Mouse (Mus musculus): ENCODE data around the gene Amn. TPM values are rescaled to one million over a fixed set of nuclear protein-coding genes. Genes with fewer than 3 reads are reported as not detected.

The Amn gene
- polyA plus RNA-seq (2015; fragmentation: Nextera tagmentation; extraction: Ambion mirVana), result 0.76 and 0.98 TPM in 2 replicates

DNA sequence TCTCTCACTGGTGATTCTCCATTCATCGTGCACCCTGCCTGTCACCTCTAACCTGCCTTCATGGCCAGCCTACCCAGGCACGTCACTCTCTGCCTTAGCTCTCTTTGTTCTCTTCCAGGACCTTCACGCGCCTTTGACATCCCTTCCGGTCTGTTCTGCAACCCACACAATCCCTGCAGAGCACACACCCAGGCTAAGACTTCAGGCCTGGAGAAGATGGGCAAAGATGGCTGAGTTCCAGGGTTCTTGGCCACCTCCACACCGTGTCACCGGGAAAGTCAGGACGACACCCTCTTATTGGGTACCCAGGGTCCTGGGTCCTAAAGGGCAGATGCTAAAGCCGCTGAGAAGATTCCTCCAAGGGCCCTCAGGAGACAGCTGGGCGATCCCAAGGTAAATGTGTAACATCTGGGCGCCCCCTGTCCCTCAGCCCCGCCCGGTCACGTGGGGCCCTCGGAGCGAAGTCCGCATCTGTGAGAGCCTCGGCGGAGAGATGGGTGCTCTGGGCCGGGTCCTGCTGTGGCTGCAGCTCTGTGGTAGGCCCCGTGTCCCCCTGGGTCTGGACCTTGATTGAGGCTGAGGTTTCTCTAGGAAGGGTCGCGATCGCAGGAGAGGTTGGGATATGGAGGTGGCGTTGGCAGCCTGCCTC, at the start of gene Amn:
Gene Amn, plus strand, starts transcription at position 467 of the 649 bp plus-strand sequence.
- H3K36me3 ChIP-seq (ENCODE audit: poor library complexity, severe bottlenecking), result no peaks in the 10 kb centered on the region
- peaks cover 21% of the 10 kb centered on the region for H3K4me1 ChIP-seq
- no peak for ATAC-seq
- H3K4me3 ChIP-seq, result no peak within 1 kb of the TSS
- no peak within 1 kb of the TSS for H3K9ac ChIP-seq
- no peak within 1 kb of the TSS for H3K27ac ChIP-seq
- H3K27me3 ChIP-seq, result peaks cover 71% of the 10 kb centered on the region
- 40% methylated on average over 25 of the region's 25 CpGs for WGBS
- H3K9me3 ChIP-seq (replicated peaks), result no peaks in the 10 kb centered on the region
- H3K4me2 ChIP-seq, result no peak within 1 kb of the TSS; the same call in 1 of the 2 replicates

DNA sequence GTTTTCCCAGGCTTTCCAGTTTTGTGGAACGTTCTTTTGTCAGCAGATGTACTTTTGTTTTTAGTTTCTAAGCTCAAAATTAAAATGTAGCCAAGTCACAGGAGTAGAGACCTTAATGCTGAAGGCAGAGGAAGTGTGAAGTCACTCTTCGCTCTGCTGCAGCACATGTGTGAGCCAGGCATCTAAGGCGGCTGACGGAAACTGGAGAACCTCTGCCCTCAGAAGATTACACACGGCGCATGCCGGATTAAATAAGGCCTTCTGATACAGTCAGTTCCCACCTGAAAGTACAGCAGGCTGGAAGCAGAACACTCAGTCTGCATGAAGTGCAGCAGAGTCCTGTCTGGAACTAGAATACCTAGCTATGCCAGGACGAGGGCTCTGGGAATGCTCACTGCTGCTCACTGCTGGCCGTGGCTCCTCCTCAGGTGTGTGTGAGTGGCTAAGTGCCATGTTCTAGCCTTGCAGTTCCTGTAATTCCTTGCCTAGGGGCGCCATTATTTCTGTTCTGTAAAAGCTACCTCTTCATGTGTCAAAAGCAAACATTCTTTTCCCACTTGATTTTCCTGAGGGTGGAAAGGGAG, 45.6 kb upstream of the Amn start:
- no peaks in the 10 kb centered on the region for H3K4me1 ChIP-seq
- no peaks in the 10 kb centered on the region for H3K27me3 ChIP-seq
- peaks cover 37% of the 10 kb centered on the region for H3K36me3 ChIP-seq (ENCODE audit: poor library complexity, severe bottlenecking)
- no peak overlapping the region for H3K9ac ChIP-seq
- WGBS, result 85% methylated on average over 10 of the region's 10 CpGs
- peaks cover 16% of the 10 kb centered on the region for H3K9me3 ChIP-seq (replicated peaks)
- ATAC-seq, result no peak
- H3K4me2 ChIP-seq, result no peak overlapping the region
- H3K27ac ChIP-seq, result peak overlapping the region; percentile 42; the same call in 1 of the 2 replicates
- no peak overlapping the region for H3K4me3 ChIP-seq

DNA sequence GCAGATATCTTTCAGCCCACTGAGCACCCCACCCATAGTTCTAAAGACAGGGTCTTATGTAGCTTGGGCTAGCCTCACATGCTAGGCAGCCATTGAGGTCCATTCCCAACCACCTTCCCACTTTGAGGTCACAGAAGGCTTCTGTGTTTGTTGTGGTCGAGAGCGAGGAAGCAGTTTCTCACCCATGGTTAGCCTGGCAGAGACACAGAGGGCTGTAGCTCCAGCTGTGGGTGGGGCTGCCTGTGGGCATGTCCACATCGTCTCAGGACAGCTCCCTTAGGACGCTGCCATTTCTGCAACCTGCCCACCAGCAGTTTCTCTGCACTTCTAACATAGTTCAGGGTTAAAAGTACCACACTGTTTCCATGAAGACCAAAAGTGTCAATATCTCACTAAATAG, 43.5 kb upstream of the Amn start:
- Histone ChIP-seq H3K27ac (no peak overlapping the region), H3K9ac (no peak overlapping the region), H3K4me3 (no peak overlapping the region), H3K36me3 (ENCODE audit: poor library complexity, severe bottlenecking) (peaks cover 16% of the 10 kb centered on the region), H3K4me1 (no peaks in the 10 kb centered on the region), H3K9me3 (replicated peaks) (peaks cover 2% of the 10 kb centered on the region; the same call in 1 of the 2 replicates), H3K4me2 (no peak overlapping the region), H3K27me3 (no peaks in the 10 kb centered on the region)
- no peak for ATAC-seq
- 83% methylated on average over 4 of the region's 4 CpGs for WGBS

DNA sequence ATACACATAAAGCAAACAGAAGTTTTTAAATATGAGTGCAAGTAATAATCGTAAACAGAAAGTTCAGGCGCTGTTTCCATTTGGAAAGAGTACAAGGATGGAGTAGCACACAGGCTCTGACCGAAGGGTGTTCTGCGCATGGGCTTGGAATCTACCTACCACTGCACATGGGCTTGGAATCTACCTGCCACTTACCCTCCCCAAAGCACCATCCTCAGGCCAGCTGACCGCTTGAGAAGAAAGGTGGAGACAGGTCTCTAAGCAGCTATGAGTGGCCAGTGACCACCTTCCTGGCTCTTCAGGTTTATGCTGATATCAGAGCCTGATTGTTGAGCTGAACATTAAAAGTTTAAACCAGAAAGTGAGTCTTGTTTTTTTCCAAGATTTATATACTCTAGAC, 42.4 kb upstream of the Amn start:
- Histone ChIP-seq H3K9ac (no peak overlapping the region), H3K4me3 (no peak overlapping the region), H3K4me1 (no peaks in the 10 kb centered on the region), H3K27me3 (no peaks in the 10 kb centered on the region), H3K9me3 (replicated peaks) (no peaks in the 10 kb centered on the region), H3K36me3 (ENCODE audit: poor library complexity, severe bottlenecking) (0 out of 2 replicates have a peak, but pooled peaks cover 8% of the 10 kb centered on the region), H3K4me2 (no peak overlapping the region), H3K27ac (no peak overlapping the region)
- WGBS, result over 99% methylated on average over 5 of the region's 5 CpGs
- no peak for ATAC-seq

DNA sequence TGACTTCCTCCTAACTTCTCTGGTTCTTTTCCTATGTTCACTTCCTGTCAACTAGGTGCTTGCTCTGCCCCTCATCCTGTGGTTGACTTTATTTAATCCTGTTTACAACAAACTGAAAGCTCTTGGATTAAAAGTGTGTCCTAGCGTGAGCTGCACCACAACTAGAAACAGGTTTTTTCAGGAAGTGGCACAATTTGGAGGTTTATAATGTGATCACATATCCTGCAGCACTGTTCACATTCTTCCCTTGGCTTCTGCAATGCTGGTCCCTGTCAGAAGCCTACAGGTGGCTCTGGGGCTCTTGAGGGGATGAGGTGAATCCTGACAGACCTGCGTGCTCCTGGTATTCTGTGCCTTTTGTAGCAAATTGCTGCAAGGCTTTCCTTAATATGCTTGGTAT, 40.1 kb upstream of the Amn start:
- WGBS, result 95% methylated on average over 2 of the region's 2 CpGs
- no peak for ATAC-seq

DNA sequence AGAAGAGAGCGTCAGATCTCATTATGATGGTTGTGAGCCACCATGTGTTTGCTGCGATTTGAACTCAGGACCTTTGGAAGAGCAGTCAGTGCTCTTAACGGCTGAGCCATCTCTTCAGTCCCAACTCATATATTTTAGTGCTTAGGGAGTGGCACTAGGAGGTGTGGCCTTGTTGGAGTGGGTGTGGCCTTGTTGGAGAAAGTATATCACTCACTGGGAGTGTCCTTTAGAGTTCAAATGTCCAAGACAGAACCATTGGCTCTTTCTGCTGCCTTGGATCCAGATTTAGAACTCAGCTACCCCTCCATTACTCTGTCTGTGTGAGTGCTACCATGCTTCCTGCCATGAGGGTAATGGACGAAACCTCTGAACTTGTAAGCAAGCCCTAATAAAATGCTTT, 37.1 kb upstream of the Amn start:
- Histone ChIP-seq H3K4me3 (no peak overlapping the region), H3K27ac (no peak overlapping the region), H3K27me3 (no peaks in the 10 kb centered on the region), H3K4me2 (no peak overlapping the region), H3K4me1 (peaks cover 8% of the 10 kb centered on the region), H3K36me3 (ENCODE audit: poor library complexity, severe bottlenecking) (peaks cover 31% of the 10 kb centered on the region), H3K9ac (no peak overlapping the region), H3K9me3 (replicated peaks) (no peaks in the 10 kb centered on the region)
- no peak for ATAC-seq
- 93% methylated on average over 4 of the region's 4 CpGs for WGBS

More for the DNA sequence above, 40.1 kb upstream of the Amn start:
- Histone ChIP-seq H3K4me2 (no peak overlapping the region), H3K27me3 (no peaks in the 10 kb centered on the region), H3K27ac (no peak overlapping the region; the same call in 1 of the 2 replicates), H3K36me3 (ENCODE audit: poor library complexity, severe bottlenecking) (peaks cover 19% of the 10 kb centered on the region; the same call in 1 of the 2 replicates), H3K9me3 (replicated peaks) (no peaks in the 10 kb centered on the region), H3K9ac (no peak overlapping the region), H3K4me3 (no peak overlapping the region), H3K4me1 (no peaks in the 10 kb centered on the region)

DNA sequence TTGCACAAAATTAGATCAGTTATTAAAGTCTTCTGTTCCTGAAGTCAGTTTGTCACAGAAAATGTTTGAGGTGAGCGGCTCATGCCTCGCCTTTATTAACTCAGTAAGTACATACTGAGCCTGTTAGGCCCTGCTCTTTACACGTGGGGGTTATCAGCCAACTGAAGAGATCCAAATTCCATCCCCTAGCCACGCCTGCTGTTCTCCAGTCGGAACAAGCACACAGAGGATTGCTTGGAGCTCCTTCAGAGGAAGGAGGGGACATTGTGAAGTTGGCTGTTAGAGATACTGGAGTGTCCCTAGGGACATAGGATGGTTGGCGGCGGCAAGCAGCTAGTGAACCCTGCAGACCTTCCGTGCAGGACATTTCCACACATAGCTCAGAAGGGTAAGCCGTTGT, 36.5 kb upstream of the Amn start:
- H3K27me3 ChIP-seq, result no peaks in the 10 kb centered on the region
- no peak for ATAC-seq
- H3K4me1 ChIP-seq, result peaks cover 9% of the 10 kb centered on the region
- 91% methylated on average over 9 of the region's 9 CpGs for WGBS
- no peak overlapping the region for H3K4me3 ChIP-seq
- no peaks in the 10 kb centered on the region for H3K9me3 ChIP-seq (replicated peaks)
- no peak overlapping the region for H3K4me2 ChIP-seq
- H3K27ac ChIP-seq, result no peak overlapping the region
- H3K36me3 ChIP-seq (ENCODE audit: poor library complexity, severe bottlenecking), result peaks cover 37% of the 10 kb centered on the region
- H3K9ac ChIP-seq, result no peak overlapping the region

DNA sequence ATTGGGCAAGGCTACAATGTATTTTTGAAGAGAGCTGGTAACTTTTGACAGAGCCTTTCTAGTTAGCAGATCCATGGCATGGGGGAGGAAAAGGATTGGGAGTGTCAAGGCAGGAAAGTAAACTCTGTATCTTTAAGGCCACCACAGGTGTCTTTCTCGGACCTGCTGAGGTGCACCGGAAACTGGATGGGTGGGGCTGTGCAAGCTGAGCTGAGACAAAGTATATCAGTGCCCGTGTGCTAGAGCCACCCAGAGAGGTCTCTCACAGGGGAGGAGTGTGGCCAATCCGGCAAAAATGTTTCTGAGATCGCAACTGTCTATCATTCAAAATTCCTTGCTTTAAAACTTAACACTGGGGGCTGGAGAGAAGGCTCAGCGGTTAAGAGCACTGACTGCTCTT, 35.3 kb upstream of the Amn start:
- WGBS, result 94% methylated on average over 6 of the region's 6 CpGs
- H3K27me3 ChIP-seq, result no peaks in the 10 kb centered on the region
- H3K4me3 ChIP-seq, result no peak overlapping the region
- no peak overlapping the region for H3K27ac ChIP-seq
- no peak overlapping the region for H3K9ac ChIP-seq
- no peak for ATAC-seq
- H3K4me2 ChIP-seq, result no peak overlapping the region
- H3K36me3 ChIP-seq (ENCODE audit: poor library complexity, severe bottlenecking), result peaks cover 45% of the 10 kb centered on the region
- H3K4me1 ChIP-seq, result peaks cover 9% of the 10 kb centered on the region
- no peaks in the 10 kb centered on the region for H3K9me3 ChIP-seq (replicated peaks)

DNA sequence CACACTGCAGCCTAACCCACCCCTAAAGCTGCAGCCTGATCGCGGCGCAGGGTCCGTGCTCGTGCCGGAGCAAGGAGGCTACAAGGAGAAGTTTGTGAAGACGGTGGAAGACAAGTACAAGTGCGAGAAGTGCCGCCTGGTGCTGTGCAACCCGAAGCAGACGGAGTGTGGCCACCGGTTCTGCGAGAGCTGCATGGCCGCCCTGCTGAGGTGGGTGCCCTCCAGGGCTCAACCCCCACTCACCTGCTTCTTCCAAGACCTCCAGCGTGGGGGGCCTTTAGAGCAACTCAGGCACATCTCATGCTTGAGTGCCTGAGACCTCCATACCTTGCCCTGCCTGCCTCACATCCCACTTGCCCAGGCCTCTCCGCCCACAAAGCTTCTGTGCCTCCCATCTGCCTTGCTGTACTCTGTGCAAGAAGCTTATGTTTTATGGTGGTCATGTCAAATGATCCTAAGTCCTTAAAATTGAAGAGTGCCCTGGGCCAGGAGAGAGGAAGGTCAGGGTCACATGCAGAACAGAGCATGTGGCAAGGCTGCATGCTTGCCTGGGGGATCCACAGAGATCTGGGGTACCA, 33.2 kb upstream of the Amn start:
- H3K4me2 ChIP-seq, result no peak overlapping the region
- no peaks in the 10 kb centered on the region for H3K9me3 ChIP-seq (replicated peaks)
- WGBS, result 95% methylated on average over 16 of the region's 16 CpGs
- H3K27me3 ChIP-seq, result no peaks in the 10 kb centered on the region
- no peak overlapping the region for H3K27ac ChIP-seq
- peaks cover 9% of the 10 kb centered on the region for H3K4me1 ChIP-seq
- peaks cover 60% of the 10 kb centered on the region for H3K36me3 ChIP-seq (ENCODE audit: poor library complexity, severe bottlenecking)
- H3K9ac ChIP-seq, result no peak overlapping the region
- no peak for ATAC-seq
- H3K4me3 ChIP-seq, result no peak overlapping the region

DNA sequence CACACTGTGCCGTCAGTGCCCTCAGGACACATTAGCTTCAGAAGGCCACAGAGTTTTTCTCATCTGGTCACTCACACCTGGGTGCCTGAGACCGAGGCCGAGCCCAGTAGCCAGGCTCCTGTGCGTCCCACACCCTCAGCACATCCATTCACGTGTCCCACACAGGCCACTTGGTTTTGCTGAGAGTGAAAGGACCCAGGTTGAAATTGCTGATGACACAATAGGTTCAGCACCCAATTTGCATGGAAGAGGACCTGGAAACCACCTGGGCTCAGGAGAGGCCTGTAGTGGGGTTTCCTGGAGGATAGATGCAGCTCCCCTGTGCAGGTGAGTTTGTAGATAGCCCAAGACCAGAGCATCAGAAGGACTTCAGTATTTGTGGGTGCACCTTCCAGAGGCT, 32.5 kb upstream of the Amn start:
- no peak overlapping the region for H3K4me2 ChIP-seq
- 93% methylated on average over 5 of the region's 5 CpGs for WGBS

DNA sequence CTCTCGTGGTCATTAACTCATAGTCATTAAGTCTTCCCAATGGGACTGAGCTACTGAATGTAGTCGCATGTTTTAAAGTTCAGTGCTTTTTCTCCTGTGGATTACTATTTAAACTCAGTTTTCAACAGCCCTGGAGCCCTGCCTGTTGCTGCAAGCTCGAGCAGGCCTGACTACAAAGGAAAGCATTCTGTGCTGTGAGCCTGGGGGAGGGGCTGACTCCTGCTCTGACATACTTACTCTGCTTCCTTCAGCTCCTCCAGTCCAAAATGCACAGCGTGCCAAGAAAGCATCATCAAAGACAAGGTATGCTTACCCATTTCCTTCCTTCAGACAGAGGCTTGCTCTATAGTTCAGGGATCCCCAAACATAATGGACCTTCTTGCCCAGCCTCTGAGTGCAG, 32.1 kb upstream of the Amn start:
- H3K4me2 ChIP-seq, result no peak overlapping the region
- no peak overlapping the region for H3K4me3 ChIP-seq
- no peak overlapping the region for H3K9ac ChIP-seq
- H3K27ac ChIP-seq, result no peak overlapping the region
- H3K9me3 ChIP-seq (replicated peaks), result no peaks in the 10 kb centered on the region
- WGBS, result 55% methylated on average over 4 of the region's 4 CpGs
- H3K4me1 ChIP-seq, result peaks cover 9% of the 10 kb centered on the region
- no peaks in the 10 kb centered on the region for H3K27me3 ChIP-seq
- peaks cover 70% of the 10 kb centered on the region for H3K36me3 ChIP-seq (ENCODE audit: poor library complexity, severe bottlenecking)
- no peak for ATAC-seq

More for the DNA sequence above, 32.5 kb upstream of the Amn start:
- H3K4me3 ChIP-seq, result no peak overlapping the region
- H3K36me3 ChIP-seq (ENCODE audit: poor library complexity, severe bottlenecking), result peaks cover 67% of the 10 kb centered on the region
- H3K9me3 ChIP-seq (replicated peaks), result no peaks in the 10 kb centered on the region
- no peak overlapping the region for H3K9ac ChIP-seq
- H3K27me3 ChIP-seq, result no peaks in the 10 kb centered on the region
- peaks cover 9% of the 10 kb centered on the region for H3K4me1 ChIP-seq
- ATAC-seq, result no peak
- H3K27ac ChIP-seq, result peak overlapping the region; percentile 31; the same call in 1 of the 2 replicates

DNA sequence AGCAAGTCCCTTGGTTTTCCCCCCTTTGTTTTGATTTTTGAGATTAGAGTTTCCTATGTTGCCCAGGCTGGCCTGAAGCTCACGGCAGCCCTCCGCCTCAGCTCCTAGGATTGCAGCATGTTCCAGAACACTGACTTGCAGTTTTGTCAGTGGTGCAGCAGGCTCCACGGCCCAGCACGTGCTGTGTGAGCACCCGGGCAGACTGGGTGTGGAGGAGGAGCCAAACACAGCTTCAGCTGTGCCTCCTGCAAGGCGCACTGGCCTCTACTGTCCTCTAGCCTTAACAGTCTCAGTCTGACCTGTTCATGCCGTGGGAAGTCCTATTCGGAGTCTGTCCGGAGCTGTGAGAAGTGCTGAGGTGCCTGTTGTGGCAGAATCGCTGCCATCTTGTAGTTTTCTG, 31.0 kb upstream of the Amn start:
- Histone ChIP-seq H3K36me3 (ENCODE audit: poor library complexity, severe bottlenecking) (peaks cover 75% of the 10 kb centered on the region), H3K4me3 (no peak overlapping the region), H3K27ac (no peak overlapping the region), H3K9me3 (replicated peaks) (no peaks in the 10 kb centered on the region), H3K4me1 (peaks cover 9% of the 10 kb centered on the region), H3K4me2 (no peak overlapping the region), H3K9ac (no peak overlapping the region), H3K27me3 (no peaks in the 10 kb centered on the region)
- WGBS, result 92% methylated on average over 10 of the region's 10 CpGs
- no peak for ATAC-seq

Data from forebrain, embryonic 13.5 days (tissue).